Mouse (Mus musculus): ENCODE measurements around the gene Trim56.
"Not testable (repeated sequence)": the region's sequence is repeated elsewhere in the genome, so short reads cannot be mapped to it uniquely, and the experiment has no call there.

The Trim56 gene

GRCm38 (mm10) chr5:137115866-137116847 lies at the start of gene Trim56:
TSS of gene Trim56 (minus strand) at chr5:137116209.
- POLR2A ChIA-PET: interaction anchor here (0.6 to 2.3 kb wide), 16 partner anchors 12 to 1074 kb away, joined by 3 to 9 read pairs (median 3); partner anchors contain the start of genes Fis1 (in 1 of the 4), Plod3 (in 1 of the 4) and Znhit1 (in 1 of the 4)
- CTCF ChIA-PET: interaction anchor here in 3 of 4 experiments (0.6 to 2.1 kb wide), 8 partner anchors 12 to 541 kb away, joined by 3 to 9 read pairs (median 4); partner anchors contain the start of gene Ache (in 1 of the 3)

- ChIA-PET POLR2A (no interaction called here), CTCF (interaction anchor here in 2 of 4 experiments (0.6 to 1.7 kb wide), 3 partner anchors 9 to 125 kb away, joined by 3 to 5 read pairs (median 5); partner anchors contain the start of gene Ache (in 1 of the 2))
Measured at GRCm38 (mm10) chr5:137161853-137162252, 45.8 kb upstream of the Trim56 start.

DNA sequence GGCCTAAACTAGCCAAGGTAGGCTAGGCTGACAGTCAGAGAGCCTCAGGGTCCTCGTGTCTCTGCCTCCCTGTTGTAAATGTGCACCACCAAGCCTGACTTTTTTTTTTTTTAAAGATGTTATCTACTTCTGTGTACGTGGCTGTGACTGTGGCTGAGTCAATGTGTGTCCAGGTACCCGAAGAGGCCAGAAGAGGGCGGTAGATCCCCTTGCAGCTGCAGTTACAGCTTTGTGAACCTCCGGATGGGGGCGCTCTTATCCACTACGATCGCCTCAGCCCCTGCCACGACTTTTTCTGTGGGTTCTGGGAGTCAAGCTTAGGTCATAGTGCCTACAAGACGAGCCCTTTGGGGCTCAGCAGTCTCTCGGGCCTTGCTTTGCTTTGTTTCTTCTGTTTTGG lies 43.5 kb upstream of the Trim56 start:
- POLR2A ChIA-PET: interaction anchor here in 3 of 4 experiments (0.5 to 1.6 kb wide), 6 partner anchors 125 to 217 kb away, joined by 3 to 5 read pairs (median 3); partner anchors contain the start of gene Srrt (in 1 of the 3)
- CTCF ChIA-PET: interaction anchor here (0.5 to 3.2 kb wide), 44 partner anchors 10 to 1549 kb away, joined by 3 to 64 read pairs (median 4); partner anchors contain the start of genes Ache (in 4 of the 4) and Pop7 (in 1 of the 4)

DNA sequence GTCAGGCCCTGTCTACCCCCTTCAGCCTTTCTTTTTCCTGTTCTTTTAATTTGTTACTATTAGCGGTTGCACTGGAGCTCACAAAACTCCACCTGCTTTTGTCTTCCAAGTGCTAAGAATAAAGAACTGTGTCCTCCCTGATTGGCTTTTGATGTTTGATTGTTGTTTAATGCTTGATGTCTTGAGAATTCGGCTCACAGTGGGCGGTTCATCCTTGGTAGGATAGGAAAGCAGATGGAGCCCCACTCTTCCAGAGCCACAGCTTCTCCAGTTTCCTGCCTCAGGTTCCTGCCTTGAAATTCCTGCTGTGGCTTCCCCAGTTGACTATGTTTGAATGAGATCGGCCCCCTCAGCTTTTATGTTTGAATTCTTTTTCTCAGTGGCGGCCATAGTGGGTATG lies 37.3 kb upstream of the Trim56 start:
- ChIA-PET CTCF (interaction anchor here in 2 of 4 experiments (0.5 to 0.6 kb wide), 2 partner anchors 113 to 432 kb away, joined by 3 read pairs; no protein-coding TSS in a partner anchor), POLR2A (interaction anchor here in 2 of 4 experiments (0.9 to 1.2 kb wide), 2 partner anchors 136 to 155 kb away, joined by 3 read pairs; partner anchors contain the start of gene Srrt (in 1 of the 2))

DNA sequence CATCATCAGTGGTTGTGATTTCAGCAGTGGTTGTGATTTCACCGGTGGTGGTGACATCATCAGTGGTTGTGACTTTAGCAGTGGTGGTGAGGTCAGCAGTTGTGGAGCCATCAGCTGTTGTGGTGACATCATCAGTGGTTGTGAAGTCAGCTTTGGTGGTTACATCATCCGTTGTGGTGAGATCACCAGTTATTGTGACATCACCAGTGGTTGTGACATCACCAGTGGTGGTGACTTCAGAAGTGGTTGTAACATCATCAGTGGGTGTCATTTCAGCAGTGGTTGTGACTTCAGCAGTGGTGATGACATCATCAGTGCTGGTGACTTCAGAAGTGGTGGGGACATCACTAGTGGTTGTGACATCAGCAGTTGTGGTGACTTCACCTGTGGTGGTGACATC lies 36.6 kb upstream of the Trim56 start:
- ChIA-PET CTCF (no interaction called here), POLR2A (no interaction called here)

DNA sequence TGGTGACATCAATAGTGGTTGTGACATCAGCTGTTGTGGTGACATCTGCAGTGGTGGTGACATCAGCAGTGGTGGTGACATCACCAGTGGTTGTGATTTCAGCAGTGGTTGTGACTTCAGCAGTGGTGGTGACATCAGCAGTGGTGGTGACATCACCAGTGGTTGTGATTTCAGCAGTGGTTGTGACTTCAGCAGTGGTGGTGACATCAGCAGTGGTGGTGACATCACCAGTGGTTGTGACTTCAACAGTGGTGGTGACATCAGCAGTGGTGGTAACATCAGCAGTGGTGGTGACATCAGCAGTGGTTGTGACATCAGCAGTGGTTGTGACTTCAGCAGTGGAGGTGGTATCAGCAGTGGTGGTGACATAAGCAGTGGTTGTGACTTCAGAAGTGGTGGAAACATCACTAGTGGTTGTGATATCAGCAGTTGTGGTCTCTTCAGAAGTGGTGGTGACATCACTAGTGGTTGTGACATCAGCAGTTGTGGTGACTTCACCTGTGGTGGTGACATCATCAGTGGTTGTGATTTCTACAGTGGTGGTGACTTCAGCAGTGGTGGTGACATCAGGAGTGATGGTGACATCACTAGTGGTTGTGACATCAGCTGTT lies 33.4 kb upstream of the Trim56 start, which contains the start of gene Muc3:
TSS of gene Muc3 (minus strand) at position 51 of the 611 bp plus-strand sequence.
- POLR2A ChIA-PET, CTCF ChIA-PET: not testable (repeated sequence)

DNA sequence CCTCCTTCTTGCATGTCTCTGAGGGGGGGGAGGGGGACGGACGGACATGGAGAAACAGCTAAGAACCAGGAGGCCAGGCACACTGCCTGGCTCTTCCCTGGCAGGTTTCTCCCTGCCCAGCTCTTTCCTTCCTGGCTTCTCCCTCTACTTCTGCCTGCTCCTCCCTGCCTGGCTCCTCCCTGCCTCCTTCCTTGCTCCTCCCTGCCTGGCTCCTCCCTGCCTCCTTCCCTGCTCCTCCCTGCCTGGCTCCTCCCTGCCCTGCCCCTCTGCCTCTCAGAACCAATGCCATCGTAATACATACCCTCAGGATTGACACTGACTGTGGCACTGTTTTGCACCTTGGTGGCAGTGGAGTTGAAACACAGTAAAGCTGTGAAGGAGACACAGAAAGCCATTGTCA lies 24.8 kb upstream of the Trim56 start:
- ChIA-PET POLR2A (interaction anchor here in 1 of 4 experiments (0.6 kb wide), 1 partner anchor 26 kb away, joined by 9 read pairs; no protein-coding TSS in a partner anchor), CTCF (interaction anchor here in 2 of 4 experiments (0.6 to 1.8 kb wide), 7 partner anchors 15 to 434 kb away, joined by 3 to 8 read pairs (median 3); partner anchors contain the start of gene Ache (in 1 of the 2))

GRCm38 (mm10) chr5:137138977-137139376 lies 23.0 kb upstream of the Trim56 start:
- ChIA-PET CTCF (interaction anchor here in 2 of 4 experiments (0.6 to 1.1 kb wide), 3 partner anchors 20 to 913 kb away, joined by 4 to 5 read pairs (median 4); no protein-coding TSS in a partner anchor), POLR2A (interaction anchor here in 1 of 4 experiments (0.8 kb wide), 1 partner anchor 312 kb away, joined by 3 read pairs; no protein-coding TSS in a partner anchor)

- CTCF ChIA-PET: interaction anchor here in 1 of 4 experiments (0.6 kb wide), 2 partner anchors 157 to 341 kb away, joined by 4 to 6 read pairs; no protein-coding TSS in a partner anchor
- POLR2A ChIA-PET: interaction anchor here in 1 of 4 experiments (0.6 kb wide), 1 partner anchor 9 kb away, joined by 3 read pairs; no protein-coding TSS in a partner anchor
Measured at GRCm38 (mm10) chr5:137134959-137135358, 18.9 kb upstream of the Trim56 start.

DNA sequence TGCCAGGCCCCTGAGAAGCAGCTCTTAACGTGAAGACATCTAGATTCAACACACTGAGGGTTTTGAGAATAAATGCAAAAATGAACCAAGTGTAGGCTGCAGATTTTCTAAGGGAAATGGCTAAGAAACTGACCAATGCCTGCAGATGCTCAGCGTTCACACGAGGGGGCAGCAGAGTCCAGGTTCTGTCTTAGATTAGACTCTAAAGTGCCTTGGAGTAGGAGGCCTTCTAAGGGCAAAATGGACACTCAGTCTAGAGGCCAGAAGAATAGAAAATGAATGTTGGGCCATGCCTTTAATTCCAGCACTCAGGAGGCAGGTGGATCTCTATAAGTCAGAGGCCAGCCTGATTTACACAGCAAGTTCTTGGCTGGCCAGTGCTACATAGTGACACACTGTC lies 15.5 kb upstream of the Trim56 start:
- ChIA-PET POLR2A (interaction anchor here in 1 of 4 experiments (1.3 kb wide), 1 partner anchor 155 kb away, joined by 5 read pairs; the partner anchor contains the start of gene Ache), CTCF (no interaction called here)

DNA sequence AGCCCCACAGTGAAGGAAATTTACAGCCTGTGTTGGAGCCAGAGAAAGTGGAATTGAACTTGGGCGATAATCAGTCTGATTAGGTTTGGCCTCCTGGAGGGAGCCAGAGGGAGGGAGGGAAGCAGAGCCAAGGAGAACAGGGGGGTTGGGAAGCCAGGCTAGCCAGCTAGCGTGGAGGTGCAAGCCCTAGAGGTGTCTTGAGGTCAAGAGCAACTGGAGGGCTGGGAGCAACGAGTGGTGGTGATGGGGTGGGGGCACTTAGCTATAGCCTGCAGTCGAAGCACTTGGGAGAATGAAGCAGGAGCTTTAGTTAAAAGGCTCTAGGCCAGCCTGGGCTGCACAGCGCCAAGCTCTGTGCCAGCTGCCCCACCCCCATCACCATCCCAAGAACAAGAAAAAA lies 13.3 kb upstream of the Trim56 start:
- CTCF ChIA-PET: interaction anchor here (0.6 to 1.2 kb wide), 7 partner anchors 30 to 1124 kb away, joined by 3 to 7 read pairs (median 4); no protein-coding TSS in a partner anchor
- POLR2A ChIA-PET: interaction anchor here in 2 of 4 experiments (0.5 to 0.6 kb wide), 2 partner anchors 99 to 197 kb away, joined by 3 to 5 read pairs; no protein-coding TSS in a partner anchor

DNA sequence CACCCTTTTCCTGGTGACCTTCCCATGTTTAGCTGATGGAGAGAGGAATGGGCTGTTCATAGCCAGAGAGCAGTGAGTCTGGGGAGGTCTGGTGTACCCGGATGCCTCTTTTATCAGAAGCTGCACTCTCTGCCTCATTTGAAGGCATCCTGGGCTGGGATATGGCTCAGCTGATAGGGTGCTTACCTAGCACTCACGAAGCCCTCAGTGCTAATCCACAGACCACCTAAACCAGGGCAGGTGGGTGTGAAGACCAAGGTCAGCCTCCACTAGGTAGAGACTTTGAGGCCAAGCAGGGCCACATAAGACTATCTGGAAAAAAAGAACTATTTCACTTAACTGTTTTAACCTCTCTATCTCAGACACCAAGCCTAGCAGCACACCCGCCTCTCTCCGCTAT lies 7.5 kb upstream of the Trim56 start:
- CTCF ChIA-PET: interaction anchor here (0.5 to 2.7 kb wide), 28 partner anchors 9 to 1238 kb away, joined by 3 to 34 read pairs (median 4); partner anchors contain the start of genes Ache (in 2 of the 4), Pop7 (in 2 of the 4), Actl6b (in 1 of the 4) and Gigyf1 (in 1 of the 4)

DNA sequence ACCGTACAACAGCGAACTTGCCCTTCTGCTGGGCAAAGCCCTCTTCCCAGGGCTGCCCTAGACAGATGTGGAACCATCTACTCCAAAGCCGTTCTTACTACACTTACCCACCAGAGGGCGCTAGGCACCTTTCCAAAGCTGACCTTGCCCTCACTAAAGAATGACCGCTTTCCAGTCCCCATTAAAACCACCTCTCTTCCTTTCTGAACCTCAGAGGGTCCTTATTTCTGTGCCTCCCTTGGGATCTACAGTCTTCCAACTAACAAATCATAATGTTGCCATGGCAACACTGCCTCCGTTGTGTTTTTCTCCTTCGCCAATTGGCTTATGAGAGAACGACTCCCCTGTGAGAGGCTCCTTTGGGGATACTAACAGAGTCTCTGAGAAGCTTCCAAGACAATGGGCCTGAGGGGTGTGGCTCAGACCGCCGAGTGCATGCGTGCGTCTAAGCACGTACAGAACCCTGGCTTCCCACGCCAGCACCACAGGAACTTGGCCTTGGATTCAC lies 6.7 kb upstream of the Trim56 start:
- POLR2A ChIA-PET: interaction anchor here in 3 of 4 experiments (0.5 to 2.1 kb wide), 21 partner anchors 11 to 961 kb away, joined by 3 to 7 read pairs (median 3); partner anchors contain the start of genes Pop7 (in 2 of the 3), Ap1s1 (in 1 of the 3), Ephb4 (in 1 of the 3) and Fis1 (in 1 of the 3)
- CTCF ChIA-PET: interaction anchor here (0.6 to 2.7 kb wide), 41 partner anchors 9 to 1237 kb away, joined by 3 to 34 read pairs (median 4); partner anchors contain the start of genes Ache (in 2 of the 4), Pop7 (in 2 of the 4), Ap1s1 (in 1 of the 4) and Gigyf1 (in 1 of the 4)

More for the DNA sequence above, 7.5 kb upstream of the Trim56 start:
- POLR2A ChIA-PET: interaction anchor here in 3 of 4 experiments (0.5 to 2.1 kb wide), 9 partner anchors 21 to 961 kb away, joined by 3 to 7 read pairs (median 4); partner anchors contain the start of genes Pop7 (in 2 of the 3), Ap1s1 (in 1 of the 3) and Ephb4 (in 1 of the 3)

- ChIA-PET POLR2A (interaction anchor here in 3 of 4 experiments (0.5 to 2.1 kb wide), 10 partner anchors 18 to 404 kb away, joined by 3 to 6 read pairs (median 4); partner anchors contain the start of gene Ache (in 1 of the 3)), CTCF (interaction anchor here in 3 of 4 experiments (0.6 to 2.7 kb wide), 10 partner anchors 28 to 1192 kb away, joined by 3 to 34 read pairs (median 4); partner anchors contain the start of genes Ache (in 2 of the 3), Ap1s1 (in 1 of the 3) and Ufsp1 (in 1 of the 3))
Measured at GRCm38 (mm10) chr5:137121280-137121679, 5.3 kb upstream of the Trim56 start.

GRCm38 (mm10) chr5:137118878-137119277 lies 2.9 kb upstream of the Trim56 start:
- POLR2A ChIA-PET: interaction anchor here in 1 of 4 experiments (0.6 kb wide), 3 partner anchors 935 to 1218 kb away, joined by 3 to 5 read pairs (median 5); no protein-coding TSS in a partner anchor
- CTCF ChIA-PET: interaction anchor here in 3 of 4 experiments (0.5 to 0.9 kb wide), 4 partner anchors 118 to 1568 kb away, joined by 3 to 5 read pairs (median 4); no protein-coding TSS in a partner anchor

GRCm38 (mm10) chr5:137117994-137118393 lies 2.0 kb upstream of the Trim56 start:
- ChIA-PET POLR2A (interaction anchor here in 1 of 4 experiments (0.7 kb wide), 1 partner anchor 186 kb away, joined by 3 read pairs; no protein-coding TSS in a partner anchor), CTCF (interaction anchor here in 2 of 4 experiments (0.7 to 1.2 kb wide), 2 partner anchors 16 to 216 kb away, joined by 6 read pairs; no protein-coding TSS in a partner anchor)
